In the genomic region with DNA sequence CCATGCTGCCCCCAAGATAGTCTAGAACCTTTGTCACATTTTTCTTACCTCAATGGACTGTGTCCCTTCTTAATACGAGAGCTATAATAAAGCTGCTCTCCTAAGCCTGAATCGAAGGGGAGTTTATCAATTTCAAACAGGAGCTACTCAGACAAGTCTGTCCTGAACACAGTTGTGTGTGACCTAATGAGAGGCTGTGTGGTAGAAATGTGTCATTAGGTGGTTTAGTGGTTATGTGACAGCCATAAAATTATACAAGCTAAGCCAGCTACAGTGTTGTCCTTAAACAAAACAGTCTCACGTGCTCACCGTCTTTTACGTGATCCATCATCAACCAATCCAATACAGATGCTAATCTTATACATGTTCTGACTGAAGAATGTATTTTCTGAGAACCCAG, we compare ENCODE assay signal across 22 mouse cellular contexts.
A peak's percentile ranks its signal among the peaks of the same experiment; 100 is the strongest.
DNase-seq lines count a peak whose midpoint lies in the region; ATAC-seq and TF ChIP-seq lines count a peak whose summit lies in the region.
"Had no signal": no experiment of that assay in that cellular context is flagged by ENCODE, and none has a peak within 500 bp of the region (broad histone marks: within the 10 kb centered on the region; RNA-seq: fewer than 3 reads in every experiment).

No protein-coding gene starts in this region.

- WGBS in intestine, postnatal 0 days, result 41% methylated on average over 5 of the region's 5 CpGs
- WGBS in intestine, embryonic 15.5 days, result 56% methylated on average over 5 of the region's 5 CpGs

- DNase-seq in G1E (ENCODE audit: low spot score), result no peak
- peak; percentile 43 to 70 for DNase-seq in natural killer cell, adult 2 months (ENCODE audit: low spot score in 2 of 2)
- DNase-seq in testis, postnatal 10 days (ENCODE audit: low spot score), result no peak
- DNase-seq in kidney, adult 9 months, result no peak
- DNase-seq: adrenal gland, adult 2 months; adrenal gland, postnatal 10 days; adrenal gland, postnatal 25 days; cerebellum, adult 11 months; cerebellum, adult 18-20 months; cerebellum, adult 8-10 months; cerebellum, adult 9-11 months; cerebellum, postnatal 14 days; cerebellum, postnatal 36 days; forebrain, postnatal 0 days had no signal

- H3K9me3 ChIP-seq in intestine, postnatal 0 days (ENCODE audit: control insufficient read depth), result no peaks in the 10 kb centered on the region
- no peaks in the 10 kb centered on the region for H3K9me3 ChIP-seq in intestine, embryonic 15.5 days
- no peaks in the 10 kb centered on the region; the same call in 1 of the 2 replicates for H3K9me3 ChIP-seq in G1E (replicated peaks)
- H3K9me3 ChIP-seq: embryonic facial prominence, embryonic 10.5 days; embryonic facial prominence, embryonic 12.5 days; forebrain, embryonic 13.5 days; forebrain, embryonic 15.5 days had no signal

- H3K27me3 ChIP-seq in intestine, postnatal 0 days (replicated peaks; ENCODE audit: control insufficient read depth, insufficient read depth, low read length), result no peaks in the 10 kb centered on the region
- no peaks in the 10 kb centered on the region for H3K27me3 ChIP-seq in intestine, embryonic 15.5 days (replicated peaks)
- H3K27me3 ChIP-seq in G1E (ENCODE audit: insufficient read depth, low read length), result no peaks in the 10 kb centered on the region
- H3K27me3 ChIP-seq: CH12.LX; embryonic facial prominence, embryonic 12.5 days; forebrain, embryonic 13.5 days; forebrain, embryonic 15.5 days had no signal

- no peak for TF ChIP-seq CTCF in intestine, postnatal 0 days (IDR thresholded peaks at IDR 0.05; ENCODE audit: low read depth)
- TF ChIP-seq CTCF in G1E (IDR thresholded peaks at IDR 0.05; ENCODE audit: low read depth, low read length), result no peak

- H3K36me3 ChIP-seq in intestine, postnatal 0 days (ENCODE audit: control insufficient read depth, insufficient read depth), result no peaks in the 10 kb centered on the region
- H3K36me3 ChIP-seq in intestine, embryonic 15.5 days, result no peaks in the 10 kb centered on the region
- no peaks in the 10 kb centered on the region for H3K36me3 ChIP-seq in G1E (replicated peaks)
- H3K36me3 ChIP-seq: embryonic facial prominence, embryonic 10.5 days; embryonic facial prominence, embryonic 12.5 days; forebrain, embryonic 15.5 days had no signal

- no peak overlapping the region for H3K4me3 ChIP-seq in intestine, postnatal 0 days (ENCODE audit: low read depth, low read length)
- no peak overlapping the region for H3K4me3 ChIP-seq in intestine, embryonic 15.5 days (replicated peaks)
- H3K4me3 ChIP-seq in G1E (ENCODE audit: low read depth, low read length), result no peak overlapping the region
- H3K4me3 ChIP-seq: embryonic facial prominence, embryonic 10.5 days; embryonic facial prominence, embryonic 12.5 days; forebrain, embryonic 13.5 days; forebrain, embryonic 15.5 days had no signal

- H3K4me2 ChIP-seq in intestine, postnatal 0 days (replicated peaks; ENCODE audit: low read depth), result no peak overlapping the region
- no peak overlapping the region for H3K4me2 ChIP-seq in intestine, embryonic 15.5 days (replicated peaks)
- H3K4me2 ChIP-seq: embryonic facial prominence, embryonic 12.5 days; forebrain, embryonic 13.5 days; forebrain, embryonic 15.5 days had no signal

- no peaks in the 10 kb centered on the region for H3K4me1 ChIP-seq in intestine, postnatal 0 days (replicated peaks; ENCODE audit: control insufficient read depth, insufficient read depth, low read length)
- H3K4me1 ChIP-seq in intestine, embryonic 15.5 days (replicated peaks), result 0 out of 2 replicates have a peak, but pooled peaks cover 5% of the 10 kb centered on the region
- peaks cover 47% of the 10 kb centered on the region for H3K4me1 ChIP-seq in G1E (ENCODE audit: insufficient read depth, low read depth, low read length)
- H3K4me1 ChIP-seq: embryonic facial prominence, embryonic 12.5 days; forebrain, embryonic 13.5 days had no signal

- ATAC-seq in intestine, postnatal 0 days, result peak; percentile 74
- no peak for ATAC-seq in intestine, embryonic 15.5 days
- ATAC-seq in G1E (ENCODE audit: extremely low read depth, insufficient number of reproducible peaks, low FRiP score, poor library complexity, severe bottlenecking), result 0 out of 2 replicates have a peak, but pooled peaks have one; percentile 9
- ATAC-seq: CD4-positive, CD25-positive, alpha-beta regulatory T cell, adult 4 months; forebrain, embryonic 13.5 days; forebrain, embryonic 15.5 days had no signal

- no peak overlapping the region for H3K9ac ChIP-seq in intestine, postnatal 0 days (ENCODE audit: low read depth, low read length)
- no peak overlapping the region for H3K9ac ChIP-seq in intestine, embryonic 15.5 days
- H3K9ac ChIP-seq: embryonic facial prominence, embryonic 12.5 days; forebrain, embryonic 13.5 days; forebrain, embryonic 15.5 days; forebrain, postnatal 0 days had no signal

- H3K27ac ChIP-seq in intestine, postnatal 0 days (ENCODE audit: low read depth, low read length), result no peak overlapping the region
- H3K27ac ChIP-seq in intestine, embryonic 15.5 days, result no peak overlapping the region
- H3K27ac ChIP-seq: embryonic facial prominence, embryonic 10.5 days; embryonic facial prominence, embryonic 12.5 days; forebrain, embryonic 13.5 days; forebrain, embryonic 15.5 days had no signal

Comparison
In these comparisons a context has a peak if more than half of its experiments do, and no peak if none do; other contexts are left out.
1. DNase-seq: peak in natural killer cell, adult 2 months (2 of 2); none in G1E (single experiment), testis, postnatal 10 days (single experiment) and kidney, adult 9 months (single experiment).